Mouse (Mus musculus) lung, adult 2 months (tissue): ENCODE data around the gene Trim10.

Experiments
- CTCF ChIP-seq: fragments of 200-500 bp; IDR thresholded peaks from 2 replicates; pipeline ENCODE4 v1.5.1; 2011; ENCODE audit warnings: mild to moderate bottlenecking, low read length, control low read depth; ENCODE audit not compliant: insufficient read depth
- POLR2A ChIP-seq: fragments of 200-500 bp; IDR thresholded peaks from 2 replicates; pipeline ENCODE4 v1.6.1; 2011; ENCODE audit warnings: low read depth, mild to moderate bottlenecking, control low read depth, low read length, borderline replicate concordance; ENCODE audit errors: extremely low read depth

DNA sequence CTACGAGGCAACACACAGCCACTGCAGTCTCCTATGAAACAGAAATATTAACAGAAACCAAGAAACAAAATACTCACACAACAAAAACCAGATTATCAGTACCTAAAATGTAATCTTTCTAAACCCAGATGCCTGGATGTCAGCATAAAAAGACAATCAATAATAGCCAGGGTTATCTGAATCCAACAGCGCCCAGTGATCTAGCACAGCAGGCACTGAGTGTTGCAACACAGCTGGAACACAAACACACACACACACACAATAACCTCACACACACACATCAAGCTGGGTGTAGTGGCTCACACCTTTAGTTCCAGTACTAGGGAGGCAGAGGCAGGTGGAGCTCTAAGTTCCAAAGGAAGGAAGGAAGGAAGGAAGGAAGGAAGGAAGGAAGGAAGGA lies 40.9 kb upstream of the Trim10 start:
- TF ChIP-seq CTCF (no peak), POLR2A (no peak)
